Mouse (Mus musculus): ENCODE results near the gene Ints4.

DNA sequence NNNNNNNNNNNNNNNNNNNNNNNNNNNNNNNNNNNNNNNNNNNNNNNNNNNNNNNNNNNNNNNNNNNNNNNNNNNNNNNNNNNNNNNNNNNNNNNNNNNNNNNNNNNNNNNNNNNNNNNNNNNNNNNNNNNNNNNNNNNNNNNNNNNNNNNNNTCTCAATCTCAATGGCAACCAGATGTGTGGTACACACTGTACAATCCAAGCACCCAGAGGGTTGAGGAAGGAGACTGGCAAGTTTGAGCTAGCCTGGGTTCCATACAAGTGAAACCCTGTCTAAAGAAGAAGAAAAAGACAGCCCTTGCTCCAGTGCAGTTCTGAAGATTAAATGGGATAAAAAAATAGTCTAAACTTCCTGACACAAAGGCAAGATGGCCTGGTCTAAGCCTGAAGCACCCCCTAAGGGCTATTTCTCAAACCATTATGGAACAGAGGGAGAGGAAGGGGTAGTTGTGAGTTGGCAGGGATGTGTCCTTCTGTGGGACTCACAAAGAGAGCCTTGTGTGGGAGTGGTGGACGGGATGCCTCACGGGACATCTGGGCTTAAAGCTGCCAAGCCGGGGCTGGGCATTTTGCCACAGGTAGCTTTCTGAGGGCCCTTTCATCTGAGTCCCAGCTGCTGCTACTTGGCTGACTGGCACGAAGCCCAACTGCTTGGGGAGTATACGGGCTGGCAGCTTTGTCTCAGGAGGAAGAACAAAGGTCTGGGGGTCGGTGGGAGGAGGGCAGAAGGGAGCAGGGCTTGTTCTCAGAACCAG lies 34.4 kb upstream of the Ints4 start:
- TF ChIP-seq ZC3H11A (IDR thresholded peaks at IDR 0.05; ENCODE audit: borderline replicate concordance, low read depth, low read length): no peak
- no peak for TF ChIP-seq ZNF384 (IDR thresholded peaks at IDR 0.05; ENCODE audit: low read depth, low read length)
- no peak for TF ChIP-seq CHD2 (IDR thresholded peaks at IDR 0.05; ENCODE audit: low read depth, low read length)
